Mouse (Mus musculus) E14TG2a.4 (cell line): Measurements from ENCODE around the gene Ube2f.

Experiments used
- H3K27me3 ChIP-seq: 2 replicates; pipeline ENCODE4 v1.6.1; 2014; ENCODE audit warnings: low read length, control low read depth; ENCODE audit not compliant: insufficient read depth
- H3K36me3 ChIP-seq: 2 replicates; pipeline ENCODE4 v1.6.1; 2014; ENCODE audit warnings: low read length, control low read depth; ENCODE audit not compliant: insufficient read depth
- H3K4me1 ChIP-seq: replicated peaks from 2 replicates; pipeline ENCODE4 v1.6.1; 2014; ENCODE audit warnings: low read depth, low read length, control low read depth
- H3K4me3 ChIP-seq: replicated peaks from 2 replicates; pipeline ENCODE4 v1.5.1; 2014; ENCODE audit warnings: mild to moderate bottlenecking, low read length
- H3K9me3 ChIP-seq: 2 replicates; pipeline ENCODE4 v1.6.1; 2014; ENCODE audit warnings: low read length, control low read depth
- CTCF ChIP-seq: conservative IDR thresholded peaks from 2 replicates; pipeline ENCODE4 v1.5.1; 2014; ENCODE audit warnings: low read length
- NANOG ChIP-seq: IDR thresholded peaks from 2 replicates; pipeline ENCODE4 v1.6.1; 2014; ENCODE audit warnings: borderline replicate concordance, low read length, mixed read lengths
- POU5F1 ChIP-seq: IDR thresholded peaks from 2 replicates; pipeline ENCODE4 v1.6.1; 2014; ENCODE audit warnings: low read length, borderline replicate concordance

Gene Ube2f

DNA sequence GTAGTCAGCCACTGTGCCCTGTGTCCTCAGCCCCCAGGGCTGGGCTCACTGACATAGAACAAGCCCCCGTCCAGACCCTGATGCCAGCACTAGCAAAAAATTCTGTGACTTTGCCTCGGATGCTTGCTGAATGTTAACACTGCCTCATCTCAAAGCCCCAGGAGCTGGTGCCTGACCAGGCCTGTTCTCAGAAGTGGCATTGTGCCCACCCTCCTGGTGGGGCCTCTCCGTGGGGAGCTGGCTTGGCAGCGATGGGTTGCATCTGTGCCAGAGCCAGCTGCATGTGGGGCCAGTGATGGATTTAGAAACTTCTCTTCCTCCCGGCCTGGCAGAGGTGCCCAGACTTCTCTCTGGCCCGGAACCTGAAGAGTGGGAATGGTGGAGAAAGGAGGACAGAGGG, 40.3 kb upstream of the Ube2f start:
- H3K4me3 ChIP-seq, result no peak overlapping the region
- no peaks in the 10 kb centered on the region for H3K36me3 ChIP-seq
- no peak for TF ChIP-seq CTCF
- no peak for TF ChIP-seq POU5F1
- TF ChIP-seq NANOG, result no peak
- H3K27me3 ChIP-seq, result peaks cover 18% of the 10 kb centered on the region
- H3K9me3 ChIP-seq, result no peaks in the 10 kb centered on the region
- H3K4me1 ChIP-seq, result no peaks in the 10 kb centered on the region

DNA sequence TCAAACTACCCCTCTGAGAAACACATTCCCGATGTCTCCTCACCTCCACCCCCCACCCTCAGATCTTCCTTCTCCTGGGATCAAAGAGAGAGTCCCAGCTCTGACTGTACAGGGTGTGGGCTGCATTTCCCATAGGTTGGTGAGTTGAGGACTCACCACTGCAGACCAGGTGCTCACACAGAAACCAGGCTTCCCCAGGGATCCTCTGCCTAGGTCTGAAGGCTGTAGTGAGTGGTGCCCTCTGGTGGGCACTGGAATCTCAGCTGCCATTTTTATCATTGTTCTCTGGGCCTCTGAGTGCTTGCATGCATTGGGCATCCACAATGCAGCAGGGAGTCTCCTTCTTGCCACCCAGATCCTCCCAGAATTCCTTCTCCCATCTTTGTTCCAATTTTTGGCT, 39.0 kb upstream of the Ube2f start:
- no peak overlapping the region for H3K4me3 ChIP-seq

DNA sequence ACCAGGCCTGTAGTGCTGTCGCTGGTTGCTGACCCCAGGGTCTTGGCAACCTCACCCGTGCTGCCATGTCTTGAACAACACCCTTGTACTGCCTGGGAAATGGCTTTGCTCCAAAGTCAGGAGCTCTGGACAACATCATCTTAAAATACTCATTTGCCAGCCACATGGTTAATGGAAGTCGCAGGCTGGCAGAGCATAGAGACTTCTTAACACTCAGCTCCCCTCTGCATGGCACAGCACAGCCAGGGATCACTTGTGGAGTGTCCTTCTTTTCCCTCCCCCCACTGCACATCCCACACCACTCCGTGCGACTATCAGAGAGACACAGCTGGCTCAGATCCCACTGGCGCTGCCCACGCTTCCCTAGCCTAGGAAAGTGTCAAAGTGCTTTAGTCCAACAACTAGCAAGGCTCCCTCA, 38.5 kb upstream of the Ube2f start:
- peaks cover 23% of the 10 kb centered on the region for H3K27me3 ChIP-seq
- no peaks in the 10 kb centered on the region for H3K36me3 ChIP-seq
- H3K4me3 ChIP-seq, result no peak overlapping the region
- TF ChIP-seq POU5F1 (no peak), NANOG (no peak), CTCF (no peak)
- H3K4me1 ChIP-seq, result no peaks in the 10 kb centered on the region
- no peaks in the 10 kb centered on the region for H3K9me3 ChIP-seq

More for the DNA sequence above, 39.0 kb upstream of the Ube2f start:
- Histone ChIP-seq H3K9me3 (no peaks in the 10 kb centered on the region), H3K27me3 (peaks cover 23% of the 10 kb centered on the region), H3K36me3 (no peaks in the 10 kb centered on the region), H3K4me1 (no peaks in the 10 kb centered on the region)
- TF ChIP-seq CTCF (peak; percentile 52), NANOG (no peak), POU5F1 (no peak)

DNA sequence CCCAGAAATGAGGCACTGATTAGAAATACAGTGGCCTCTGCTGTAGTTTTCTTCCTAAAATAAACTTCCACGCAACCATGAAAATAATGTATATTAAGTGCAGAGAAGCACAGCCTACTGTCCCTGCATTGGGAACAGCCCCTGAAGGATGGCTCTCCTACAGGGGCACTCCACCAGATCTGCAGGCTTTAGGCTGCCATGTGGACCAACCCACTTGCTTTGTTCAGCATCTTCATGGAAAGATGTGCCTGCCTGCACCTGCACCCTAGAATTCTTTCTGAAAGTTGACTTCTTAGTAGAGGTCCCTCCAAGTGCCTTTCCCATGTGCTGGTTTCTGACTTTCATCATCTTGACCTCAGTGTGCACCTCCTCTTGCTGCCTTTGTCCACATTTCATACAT, 34.8 kb upstream of the Ube2f start:
- H3K36me3 ChIP-seq, result no peaks in the 10 kb centered on the region
- peaks cover 11% of the 10 kb centered on the region for H3K27me3 ChIP-seq
- TF ChIP-seq NANOG (no peak), POU5F1 (no peak)
- no peak overlapping the region for H3K4me3 ChIP-seq
- H3K4me1 ChIP-seq, result peaks cover 9% of the 10 kb centered on the region; the same call in 1 of the 2 replicates
- no peaks in the 10 kb centered on the region for H3K9me3 ChIP-seq

DNA sequence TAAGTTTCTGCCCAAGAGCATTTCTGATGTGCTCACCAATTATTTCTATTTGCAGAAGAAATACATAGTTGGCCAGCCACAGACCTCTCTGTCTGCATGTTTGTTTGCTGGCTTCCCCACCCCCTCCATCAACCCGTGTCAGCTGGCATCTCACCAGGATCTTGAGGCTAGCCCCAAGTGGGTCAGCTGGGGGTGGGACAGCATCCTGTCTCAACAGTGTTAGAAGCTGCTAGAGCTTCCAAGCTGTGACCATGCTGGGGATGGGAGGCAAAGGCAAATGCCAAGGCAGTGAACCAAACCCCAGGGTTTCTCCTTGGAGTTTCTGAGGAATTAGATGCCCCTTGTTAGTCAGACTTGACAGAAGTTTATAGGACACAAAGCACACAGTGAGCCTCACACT, 34.1 kb upstream of the Ube2f start:
- Histone ChIP-seq H3K27me3 (peaks cover 11% of the 10 kb centered on the region), H3K4me1 (peaks cover 9% of the 10 kb centered on the region; the same call in 1 of the 2 replicates), H3K9me3 (no peaks in the 10 kb centered on the region), H3K36me3 (no peaks in the 10 kb centered on the region), H3K4me3 (no peak overlapping the region)
- TF ChIP-seq NANOG, result no peak
- TF ChIP-seq POU5F1, result no peak
- no peak for TF ChIP-seq CTCF

DNA sequence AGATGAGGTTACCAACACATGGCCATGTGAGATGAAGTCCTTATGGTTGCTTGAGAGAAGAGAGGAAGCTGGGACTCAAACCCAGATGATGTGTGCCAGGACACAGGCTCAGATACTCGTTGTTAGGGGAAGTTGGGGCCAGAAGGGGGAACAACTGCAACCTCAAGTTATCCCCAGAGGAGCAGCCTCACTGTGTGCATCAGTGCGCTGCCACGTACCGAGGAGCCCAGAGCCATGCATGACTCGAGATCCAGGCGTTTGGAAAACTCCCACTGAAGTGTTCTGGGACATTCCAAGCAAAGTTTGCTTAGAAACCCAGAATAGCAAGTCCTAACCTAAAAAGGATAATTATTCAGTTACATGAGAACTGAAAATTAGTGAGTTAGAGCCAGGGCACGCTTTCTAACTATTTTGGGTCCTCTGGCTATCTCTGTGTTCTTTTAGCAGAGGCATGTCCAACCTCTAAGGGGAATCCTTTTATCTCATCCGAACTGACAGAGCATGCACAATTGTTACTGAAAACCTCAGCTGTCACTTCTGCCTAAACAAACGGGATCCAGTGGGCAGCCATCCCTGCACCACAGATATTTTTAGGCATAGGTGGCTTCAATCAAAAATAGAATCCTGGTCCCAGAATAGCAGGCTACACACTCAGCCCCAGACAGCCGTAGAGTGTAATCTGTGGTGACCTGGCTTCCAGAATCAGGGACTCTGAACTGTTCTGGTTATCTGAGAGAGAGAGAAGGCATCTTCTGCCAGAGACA, 33.4 kb upstream of the Ube2f start:
- no peaks in the 10 kb centered on the region for H3K36me3 ChIP-seq
- H3K9me3 ChIP-seq, result no peaks in the 10 kb centered on the region
- no peak overlapping the region for H3K4me3 ChIP-seq
- TF ChIP-seq POU5F1, result no peak
- no peak for TF ChIP-seq CTCF
- H3K27me3 ChIP-seq, result peaks cover 10% of the 10 kb centered on the region
- H3K4me1 ChIP-seq, result peaks cover 9% of the 10 kb centered on the region; the same call in 1 of the 2 replicates

DNA sequence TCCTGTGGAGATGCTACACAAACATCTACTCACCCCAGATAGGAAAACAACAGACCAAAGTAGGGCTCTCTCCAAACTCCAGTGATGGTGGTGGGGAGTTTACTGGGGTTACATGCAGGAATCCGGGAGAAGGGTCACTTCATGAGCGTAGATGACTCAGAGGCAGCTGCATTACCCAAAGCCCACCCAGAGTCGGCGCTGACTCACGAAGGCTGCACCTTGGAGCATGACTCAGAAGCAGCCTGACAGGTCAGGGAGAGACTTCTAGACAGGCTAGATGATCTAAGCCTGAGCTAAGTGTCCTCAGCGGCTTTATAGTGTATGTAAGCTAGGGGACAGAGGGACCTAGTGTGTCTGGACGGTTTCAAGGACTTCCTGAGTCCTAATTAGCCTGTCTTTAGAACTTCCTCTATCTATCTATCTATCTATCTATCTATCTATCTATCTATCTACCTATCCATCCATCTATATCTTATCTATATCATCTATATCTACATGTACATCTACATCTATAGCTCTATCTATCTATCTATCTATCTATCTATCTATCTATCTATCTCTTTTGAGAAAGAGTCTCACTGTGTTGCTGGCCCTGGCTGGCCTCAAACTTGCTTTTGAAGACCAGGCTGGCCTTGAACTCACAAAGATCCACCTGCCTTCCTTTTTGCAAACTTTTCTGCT, 30.3 kb upstream of the Ube2f start:
- H3K4me3 ChIP-seq, result no peak overlapping the region
- H3K9me3 ChIP-seq, result no peaks in the 10 kb centered on the region
- peaks cover 10% of the 10 kb centered on the region; the same call in 1 of the 2 replicates for H3K27me3 ChIP-seq
- no peaks in the 10 kb centered on the region for H3K36me3 ChIP-seq
- TF ChIP-seq POU5F1, result no peak
- TF ChIP-seq CTCF, result no peak
- no peak for TF ChIP-seq NANOG
- peaks cover 9% of the 10 kb centered on the region; the same call in 1 of the 2 replicates for H3K4me1 ChIP-seq

DNA sequence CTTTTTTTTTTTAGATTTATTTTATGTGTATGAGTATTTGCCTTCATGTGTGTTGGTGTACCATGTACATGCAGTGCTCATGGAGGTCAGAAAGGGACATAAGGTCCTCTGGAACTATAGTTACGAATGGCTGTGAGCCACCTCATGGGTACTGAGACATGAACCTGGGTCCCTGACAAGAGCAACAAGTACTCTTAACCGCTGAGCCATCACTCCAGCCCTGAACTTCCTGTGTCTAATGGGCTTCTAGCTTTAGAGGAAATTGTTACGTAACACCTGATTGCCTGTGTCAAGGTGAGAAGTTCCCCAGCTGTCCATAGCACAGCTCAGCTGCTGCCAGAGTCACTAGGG, 29.8 kb upstream of the Ube2f start:
- no peak for TF ChIP-seq NANOG
- no peak for TF ChIP-seq CTCF
- TF ChIP-seq POU5F1, result no peak
- Histone ChIP-seq H3K27me3 (peaks cover 8% of the 10 kb centered on the region; the same call in 1 of the 2 replicates), H3K4me1 (peaks cover 9% of the 10 kb centered on the region; the same call in 1 of the 2 replicates)

More for the DNA sequence above, 29.8 kb upstream of the Ube2f start:
- H3K9me3 ChIP-seq, result no peaks in the 10 kb centered on the region
- no peaks in the 10 kb centered on the region for H3K36me3 ChIP-seq
- H3K4me3 ChIP-seq, result no peak overlapping the region
